Mouse (Mus musculus): ENCODE data around the gene Ankrd35. TPM values are rescaled to one million over a fixed set of nuclear protein-coding genes. Genes with fewer than 3 reads are reported as not detected.
"Not testable (repeated sequence)": the region's sequence is repeated elsewhere in the genome, so short reads cannot be mapped to it uniquely, and the experiment has no call there.

Ankrd35 gene
- polyA plus RNA-seq, 1 experiment from 2014 or later, result 0.83 TPM

GRCm38 (mm10) chr3:96729403-96729784 is 59.5 kb downstream of the Ankrd35 start:
- Histone ChIP-seq H3K9ac (replicated peaks; ENCODE audit: low read depth, low read length) (no peak overlapping the region), H3K27me3 (ENCODE audit: control insufficient read depth, insufficient read depth, low read length) (no peaks in the 10 kb centered on the region), H3K4me1 (ENCODE audit: control insufficient read depth, insufficient read depth, low read length) (peaks cover 25% of the 10 kb centered on the region), H3K4me3 (ENCODE audit: low read depth, low read length) (peak overlapping the region; percentile 91; the same call in 1 of the 2 replicates), H3K27ac (ENCODE audit: low read depth, low read length) (no peak overlapping the region), H3K9me3 (ENCODE audit: control insufficient read depth, low read length) (no peaks in the 10 kb centered on the region), H3K4me2 (ENCODE audit: low read depth, low read length) (peak overlapping the region; percentile 54; the same call in 1 of the 2 replicates), H3K36me3 (ENCODE audit: control insufficient read depth, insufficient read depth, low read length) (no peaks in the 10 kb centered on the region)
- ATAC-seq (ENCODE audit: low read depth), result no peak
- WGBS, result 83% methylated on average over 3 of the region's 3 CpGs

- Histone ChIP-seq H3K36me3 (ENCODE audit: control insufficient read depth, insufficient read depth, low read length) (no peaks in the 10 kb centered on the region), H3K27ac (ENCODE audit: low read depth, low read length) (no peak overlapping the region), H3K27me3 (ENCODE audit: control insufficient read depth, insufficient read depth, low read length) (no peaks in the 10 kb centered on the region), H3K4me2 (ENCODE audit: low read depth, low read length) (no peak overlapping the region), H3K4me3 (ENCODE audit: low read depth, low read length) (no peak overlapping the region), H3K9ac (replicated peaks; ENCODE audit: low read depth, low read length) (no peak overlapping the region), H3K4me1 (ENCODE audit: control insufficient read depth, insufficient read depth, low read length) (peaks cover 25% of the 10 kb centered on the region), H3K9me3 (ENCODE audit: control insufficient read depth, low read length) (no peaks in the 10 kb centered on the region)
- WGBS, result 75% methylated on average over 5 of the region's 5 CpGs
- ATAC-seq (ENCODE audit: low read depth), result no peak
Measured at GRCm38 (mm10) chr3:96730785-96731184, 60.9 kb downstream of the Ankrd35 start.

- H3K36me3 ChIP-seq (ENCODE audit: control insufficient read depth, insufficient read depth, low read length), result no peaks in the 10 kb centered on the region
- no peaks in the 10 kb centered on the region for H3K9me3 ChIP-seq (ENCODE audit: control insufficient read depth, low read length)
- H3K4me1 ChIP-seq (ENCODE audit: control insufficient read depth, insufficient read depth, low read length), result peaks cover 13% of the 10 kb centered on the region
- H3K27me3 ChIP-seq (ENCODE audit: control insufficient read depth, insufficient read depth, low read length), result no peaks in the 10 kb centered on the region
- H3K27ac ChIP-seq (ENCODE audit: low read depth, low read length), result no peak overlapping the region
- no peak overlapping the region for H3K9ac ChIP-seq (replicated peaks; ENCODE audit: low read depth, low read length)
- WGBS, result 96% methylated on average over 1 of the region's 1 CpGs
- no peak for ATAC-seq (ENCODE audit: low read depth)
- no peak overlapping the region for H3K4me3 ChIP-seq (ENCODE audit: low read depth, low read length)
- no peak overlapping the region for H3K4me2 ChIP-seq (ENCODE audit: low read depth, low read length)
Measured at GRCm38 (mm10) chr3:96733984-96734383, 64.1 kb downstream of the Ankrd35 start.

- no peak overlapping the region for H3K9ac ChIP-seq (replicated peaks; ENCODE audit: low read depth, low read length)
- WGBS, result 71% methylated on average over 2 of the region's 2 CpGs
- no peak for ATAC-seq (ENCODE audit: low read depth)
- no peak overlapping the region for H3K4me2 ChIP-seq (ENCODE audit: low read depth, low read length)
- H3K36me3 ChIP-seq (ENCODE audit: control insufficient read depth, insufficient read depth, low read length), result no peaks in the 10 kb centered on the region
- no peaks in the 10 kb centered on the region for H3K27me3 ChIP-seq (ENCODE audit: control insufficient read depth, insufficient read depth, low read length)
- H3K27ac ChIP-seq (ENCODE audit: low read depth, low read length), result no peak overlapping the region
- no peak overlapping the region for H3K4me3 ChIP-seq (ENCODE audit: low read depth, low read length)
- no peaks in the 10 kb centered on the region for H3K9me3 ChIP-seq (ENCODE audit: control insufficient read depth, low read length)
- H3K4me1 ChIP-seq (ENCODE audit: control insufficient read depth, insufficient read depth, low read length), result 0 out of 2 replicates have a peak, but pooled peaks cover 3% of the 10 kb centered on the region
Measured at GRCm38 (mm10) chr3:96735200-96735599, 65.3 kb downstream of the Ankrd35 start.

GRCm38 (mm10) chr3:96737013-96737740 is 67.2 kb downstream of the Ankrd35 start:
- no peak for ATAC-seq (ENCODE audit: low read depth)
- Histone ChIP-seq H3K9me3 (ENCODE audit: control insufficient read depth, low read length) (no peaks in the 10 kb centered on the region), H3K4me3 (ENCODE audit: low read depth, low read length) (no peak overlapping the region), H3K4me1 (ENCODE audit: control insufficient read depth, insufficient read depth, low read length) (no peaks in the 10 kb centered on the region), H3K9ac (replicated peaks; ENCODE audit: low read depth, low read length) (no peak overlapping the region), H3K4me2 (ENCODE audit: low read depth, low read length) (no peak overlapping the region), H3K27ac (ENCODE audit: low read depth, low read length) (no peak overlapping the region), H3K36me3 (ENCODE audit: control insufficient read depth, insufficient read depth, low read length) (no peaks in the 10 kb centered on the region), H3K27me3 (ENCODE audit: control insufficient read depth, insufficient read depth, low read length) (no peaks in the 10 kb centered on the region)
- 46% methylated on average over 1 of the region's 1 CpGs for WGBS

- WGBS, result 83% methylated on average over 1 of the region's 1 CpGs
- no peaks in the 10 kb centered on the region for H3K4me1 ChIP-seq (ENCODE audit: control insufficient read depth, insufficient read depth, low read length)
- H3K4me3 ChIP-seq (ENCODE audit: low read depth, low read length), result no peak overlapping the region
- H3K9ac ChIP-seq (replicated peaks; ENCODE audit: low read depth, low read length), result no peak overlapping the region
- no peaks in the 10 kb centered on the region for H3K36me3 ChIP-seq (ENCODE audit: control insufficient read depth, insufficient read depth, low read length)
- no peak overlapping the region for H3K4me2 ChIP-seq (ENCODE audit: low read depth, low read length)
- H3K27me3 ChIP-seq (ENCODE audit: control insufficient read depth, insufficient read depth, low read length), result no peaks in the 10 kb centered on the region
- no peaks in the 10 kb centered on the region for H3K9me3 ChIP-seq (ENCODE audit: control insufficient read depth, low read length)
- ATAC-seq (ENCODE audit: low read depth), result no peak
- H3K27ac ChIP-seq (ENCODE audit: low read depth, low read length), result no peak overlapping the region
Measured at GRCm38 (mm10) chr3:96737995-96738394, 68.1 kb downstream of the Ankrd35 start.

GRCm38 (mm10) chr3:96740279-96740678 is 70.3 kb downstream of the Ankrd35 start:
- H3K27me3 ChIP-seq (ENCODE audit: control insufficient read depth, insufficient read depth, low read length); H3K27ac ChIP-seq (ENCODE audit: low read depth, low read length); H3K36me3 ChIP-seq (ENCODE audit: control insufficient read depth, insufficient read depth, low read length); H3K4me3 ChIP-seq (ENCODE audit: low read depth, low read length); H3K9ac ChIP-seq (replicated peaks; ENCODE audit: low read depth, low read length); ATAC-seq (ENCODE audit: low read depth); H3K4me1 ChIP-seq (ENCODE audit: control insufficient read depth, insufficient read depth, low read length); H3K9me3 ChIP-seq (ENCODE audit: control insufficient read depth, low read length); H3K4me2 ChIP-seq (ENCODE audit: low read depth, low read length): not testable (repeated sequence)

Other genes with a start within 250 kb of the Ankrd35 start
- not detected in 2 replicates for gene BC107364, start 217.8 kb upstream of the Ankrd35 start, polyA plus RNA-seq (2014; fragmentation: Nextera tagmentation; extraction: Ambion mirVana)
- 1.3 and 2.0 TPM in 2 replicates for gene Hfe2, start 145.0 kb upstream of the Ankrd35 start, polyA plus RNA-seq (2014; fragmentation: Nextera tagmentation; extraction: Ambion mirVana)
- gene Txnip, start 112.2 kb upstream of the Ankrd35 start, polyA plus RNA-seq (2014; fragmentation: Nextera tagmentation; extraction: Ambion mirVana), result 48.9 and 75.6 TPM in 2 replicates
- gene Gm16253, start 93.1 kb upstream of the Ankrd35 start, polyA plus RNA-seq (2014; fragmentation: Nextera tagmentation; extraction: Ambion mirVana), result 0.90 and 1.2 TPM in 2 replicates
- gene Polr3gl, start 76.0 kb upstream of the Ankrd35 start, polyA plus RNA-seq (2014; fragmentation: Nextera tagmentation; extraction: Ambion mirVana), result 20.5 and 22.9 TPM in 2 replicates
- gene Ankrd34a, start 73.5 kb upstream of the Ankrd35 start, polyA plus RNA-seq (2014; fragmentation: Nextera tagmentation; extraction: Ambion mirVana), result 18.6 and 21.0 TPM in 2 replicates
- 7.4 and 7.6 TPM in 2 replicates for gene Lix1l, start 69.0 kb upstream of the Ankrd35 start, polyA plus RNA-seq (2014; fragmentation: Nextera tagmentation; extraction: Ambion mirVana)
- 115 and 117 TPM in 2 replicates for gene Rbm8a, start 40.2 kb upstream of the Ankrd35 start, polyA plus RNA-seq (2014; fragmentation: Nextera tagmentation; extraction: Ambion mirVana)
- 58.3 and 59.6 TPM in 2 replicates for gene Pex11b, start 34.8 kb upstream of the Ankrd35 start, polyA plus RNA-seq (2014; fragmentation: Nextera tagmentation; extraction: Ambion mirVana)
- 0.15 TPM in 1 of 2 replicates, not detected in the other for gene Gm42957, start 34.7 kb upstream of the Ankrd35 start, polyA plus RNA-seq (2014; fragmentation: Nextera tagmentation; extraction: Ambion mirVana)
- gene Itga10, start 24.5 kb upstream of the Ankrd35 start, polyA plus RNA-seq (2014; fragmentation: Nextera tagmentation; extraction: Ambion mirVana), result 1.0 and 1.3 TPM in 2 replicates
- 20.9 and 24.7 TPM in 2 replicates for gene Pias3, start 26.3 kb downstream of the Ankrd35 start, polyA plus RNA-seq (2014; fragmentation: Nextera tagmentation; extraction: Ambion mirVana)
- gene Nudt17, start 38.4 kb downstream of the Ankrd35 start, polyA plus RNA-seq (2014; fragmentation: Nextera tagmentation; extraction: Ambion mirVana), result 19.1 and 21.7 TPM in 2 replicates
- gene Polr3c, start 57.5 kb downstream of the Ankrd35 start, polyA plus RNA-seq (2014; fragmentation: Nextera tagmentation; extraction: Ambion mirVana), result 32.4 and 35.3 TPM in 2 replicates
- gene Rnf115, start 57.5 kb downstream of the Ankrd35 start, polyA plus RNA-seq (2014; fragmentation: Nextera tagmentation; extraction: Ambion mirVana), result 81.9 and 86.5 TPM in 2 replicates
- gene Pdzk1, start 159.2 kb downstream of the Ankrd35 start, polyA plus RNA-seq (2014; fragmentation: Nextera tagmentation; extraction: Ambion mirVana), result not detected in 2 replicates
- gene Cd160, start 159.2 kb downstream of the Ankrd35 start, polyA plus RNA-seq (2014; fragmentation: Nextera tagmentation; extraction: Ambion mirVana), result 0.41 and 0.48 TPM in 2 replicates
- 1.1 and 1.2 TPM in 2 replicates for gene Gja5, start 234.6 kb downstream of the Ankrd35 start, polyA plus RNA-seq (2014; fragmentation: Nextera tagmentation; extraction: Ambion mirVana)
- gene Gpr89, start 235.2 kb downstream of the Ankrd35 start, polyA plus RNA-seq (2014; fragmentation: Nextera tagmentation; extraction: Ambion mirVana), result 40.2 and 41.8 TPM in 2 replicates